Mouse (Mus musculus) erythroblast, embryonic 14.5 days (primary cell): ENCODE measurements at regions not wholly inside any gene's neighbourhood (a gene's known extent, or its start where the extent isn't known, plus 50 kb on each side); places are given as distances from the start of the nearest gene placed in this dataset.

Experiments used
- GATA1 ChIP-seq: IDR thresholded peaks from 2 replicates; pipeline ENCODE4 v1.6.1; 2012; ENCODE audit warnings: low read length, inconsistent platforms, mixed read lengths
- TAL1 ChIP-seq: IDR thresholded peaks from 3 replicates; pipeline ENCODE4 v1.6.1; 2012; ENCODE audit warnings: low read length, inconsistent platforms, mixed read lengths

GRCm38 (mm10) chr10:98684195-98684594 lies 230.0 kb upstream of the Atp2b1 start:
- TF ChIP-seq TAL1 (no peak), GATA1 (no peak)
